Mouse (Mus musculus) neural tube, embryonic 14.5 days (tissue): ENCODE results near the gene Med17. TPM values are rescaled to one million over a fixed set of nuclear protein-coding genes. Genes with fewer than 3 reads are reported as not detected.

Experiments
- ATAC-seq: fragments of 200-750 bp; cut with Nextera tagmentation; 2 replicates; pipeline ENCODE4 v1.8.0; 2017; ENCODE audit warnings: low read depth, mild to moderate bottlenecking, moderate TSS enrichment, moderate library complexity
- H3K27ac ChIP-seq: fragments of 300-500 bp; sonication (generic); 2 replicates; pipeline ENCODE4 v1.5.1; 2014; ENCODE audit warnings: low read depth, mild to moderate bottlenecking, control low read depth, low read length, moderate library complexity, mixed read lengths
- H3K27me3 ChIP-seq: fragments of 300-500 bp; sonication (generic); 2 replicates; pipeline ENCODE4 v1.6.1; 2014; ENCODE audit warnings: low read length; ENCODE audit not compliant: control insufficient read depth, insufficient read depth
- H3K36me3 ChIP-seq: fragments of 300-500 bp; sonication (generic); 2 replicates; pipeline ENCODE4 v1.6.1; 2014; ENCODE audit warnings: low read length, mixed read lengths; ENCODE audit not compliant: control insufficient read depth, insufficient read depth
- H3K4me1 ChIP-seq: fragments of 300-500 bp; sonication (generic); 2 replicates; pipeline ENCODE4 v1.6.1; 2014; ENCODE audit warnings: low read length; ENCODE audit not compliant: control insufficient read depth, insufficient read depth
- H3K4me2 ChIP-seq: fragments of 300-500 bp; sonication (generic); 2 replicates; pipeline ENCODE4 v1.6.1; 2014; ENCODE audit warnings: mild to moderate bottlenecking, low read depth, low read length, control low read depth
- H3K4me3 ChIP-seq: fragments of 300-500 bp; sonication (generic); 2 replicates; pipeline ENCODE4 v1.5.1; 2014; ENCODE audit warnings: low read depth, low read length, control low read depth, mixed read lengths
- H3K9ac ChIP-seq: fragments of 300-500 bp; sonication (generic); replicated peaks from 2 replicates; pipeline ENCODE4 v1.6.1; 2014; ENCODE audit warnings: low read depth, mild to moderate bottlenecking, control low read depth, low read length, mixed read lengths
- H3K9me3 ChIP-seq: fragments of 300-500 bp; sonication (generic); 2 replicates; pipeline ENCODE4 v1.6.1; 2016; ENCODE audit warnings: low read length; ENCODE audit not compliant: control insufficient read depth
- WGBS: fragments of 180-500 bp; shearing (Covaris S2); extraction: QIAGEN DNeasy Blood & Tissue Kit; methylation state at CpG from one replicate; pipeline ENCODE4 v1.1.7; 2014; 5-methylcytosine and 5-hydroxymethylcytosine counted together
- polyA plus RNA-seq: library from polyadenylated mRNA; unstranded; fragments of >200 nt; fragmentation: Nextera tagmentation; extraction: Ambion mirVana; gene quantifications from 2 replicates; pipeline ENCODE4 v1.2.1, GENCODE M21; 2014

The Med17 gene
- polyA plus RNA-seq, 1 experiment from 2014 or later, result 33.0 TPM

DNA sequence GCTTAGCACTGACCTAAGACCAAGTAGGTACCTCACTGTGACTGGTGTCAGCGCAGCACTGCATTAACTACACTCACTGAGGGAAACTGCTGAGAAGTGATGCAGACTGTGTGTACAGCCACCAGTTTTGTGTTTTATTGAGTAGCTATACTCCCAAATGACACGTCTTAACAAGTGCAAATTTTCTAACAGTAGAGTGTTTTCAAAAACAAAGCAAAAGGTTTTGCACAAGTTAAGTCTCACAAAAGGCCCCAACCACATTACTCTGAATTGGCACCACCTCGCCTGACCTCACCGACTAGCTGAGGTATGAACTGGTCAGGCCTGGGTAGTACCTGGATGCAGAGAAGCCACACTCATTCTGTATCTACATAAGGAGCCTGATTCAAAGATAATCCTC, 2.9 kb downstream of the Med17 start:
- WGBS, result 94% methylated on average over 4 of the region's 4 CpGs
- Histone ChIP-seq H3K4me2 (no peak overlapping the region), H3K9ac (no peak overlapping the region), H3K9me3 (no peaks in the 10 kb centered on the region), H3K36me3 (peaks cover 38% of the 10 kb centered on the region), H3K27me3 (no peaks in the 10 kb centered on the region), H3K4me3 (no peak overlapping the region), H3K4me1 (peaks cover 15% of the 10 kb centered on the region), H3K27ac (no peak overlapping the region)
- no peak for ATAC-seq

GRCm38 (mm10) chr9:15273981-15274380, 5.8 kb downstream of the Med17 start:
- WGBS, result 97% methylated on average over 2 of the region's 2 CpGs
- Histone ChIP-seq H3K9me3 (no peaks in the 10 kb centered on the region), H3K27ac (no peak overlapping the region), H3K4me2 (no peak overlapping the region), H3K4me3 (no peak overlapping the region), H3K36me3 (peaks cover 60% of the 10 kb centered on the region), H3K4me1 (peaks cover 6% of the 10 kb centered on the region), H3K9ac (no peak overlapping the region), H3K27me3 (no peaks in the 10 kb centered on the region)
- ATAC-seq, result no peak

DNA sequence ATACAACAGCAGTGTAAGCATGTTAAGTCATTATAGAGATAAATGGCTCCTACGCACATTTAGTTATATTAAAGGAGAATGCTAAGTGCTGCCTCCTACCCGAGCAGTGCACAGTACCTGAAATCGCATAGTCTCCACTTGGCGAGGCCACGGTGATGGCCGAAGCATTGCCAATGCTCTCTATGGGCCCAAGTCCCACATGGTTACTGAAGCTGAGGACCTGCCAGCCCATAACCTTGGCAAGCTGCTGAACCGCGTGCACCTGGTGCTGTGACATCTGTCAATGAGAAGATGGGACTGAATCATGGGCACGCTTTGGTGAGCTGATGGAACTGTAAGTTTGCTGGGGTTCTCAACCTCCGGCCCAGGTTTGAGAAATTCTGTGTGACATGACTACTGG, 16.2 kb downstream of the Med17 start:
- H3K27me3 ChIP-seq, result no peaks in the 10 kb centered on the region
- H3K4me2 ChIP-seq, result no peak overlapping the region
- no peaks in the 10 kb centered on the region for H3K4me1 ChIP-seq
- WGBS, result 97% methylated on average over 10 of the region's 10 CpGs
- no peak overlapping the region for H3K27ac ChIP-seq
- peaks cover 54% of the 10 kb centered on the region for H3K36me3 ChIP-seq
- H3K4me3 ChIP-seq, result no peak overlapping the region
- ATAC-seq, result no peak
- H3K9me3 ChIP-seq, result no peaks in the 10 kb centered on the region
- H3K9ac ChIP-seq, result no peak overlapping the region

- WGBS, result 97% methylated on average over 8 of the region's 8 CpGs
- H3K27me3 ChIP-seq, result no peaks in the 10 kb centered on the region
- H3K9me3 ChIP-seq, result no peaks in the 10 kb centered on the region
- H3K4me3 ChIP-seq, result no peak overlapping the region
- H3K27ac ChIP-seq, result no peak overlapping the region
- H3K4me1 ChIP-seq, result no peaks in the 10 kb centered on the region
- H3K36me3 ChIP-seq, result peaks cover 50% of the 10 kb centered on the region
- no peak overlapping the region for H3K4me2 ChIP-seq
- no peak for ATAC-seq
- H3K9ac ChIP-seq, result no peak overlapping the region
Observed at GRCm38 (mm10) chr9:15261980-15262379, 17.8 kb downstream of the Med17 start.

DNA sequence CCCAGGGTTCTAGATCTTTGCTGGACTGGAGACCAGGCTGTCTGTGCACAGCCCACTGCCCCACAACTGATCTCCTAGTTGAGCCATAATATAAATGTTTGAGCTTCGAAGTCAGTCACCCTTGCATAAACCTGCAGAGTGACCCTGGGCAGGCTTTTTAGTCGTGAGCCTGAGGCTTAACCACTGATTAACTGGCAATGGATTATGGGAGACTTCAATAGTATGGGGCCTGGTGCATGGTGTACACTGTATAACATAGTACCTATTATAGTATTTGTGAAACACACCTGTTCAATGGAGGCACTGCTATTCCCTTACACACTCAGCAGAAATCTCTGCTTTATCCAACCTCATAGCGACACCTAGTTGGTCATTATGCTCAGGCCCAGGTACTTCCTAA, 23.5 kb downstream of the Med17 start:
- Histone ChIP-seq H3K9me3 (no peaks in the 10 kb centered on the region), H3K4me2 (no peak overlapping the region), H3K27me3 (no peaks in the 10 kb centered on the region), H3K9ac (no peak overlapping the region), H3K4me1 (no peaks in the 10 kb centered on the region), H3K36me3 (peaks cover under 1% of the 10 kb centered on the region; the same call in 1 of the 2 replicates), H3K4me3 (no peak overlapping the region), H3K27ac (no peak overlapping the region)
- no peak for ATAC-seq
- WGBS, result 82% methylated on average over 3 of the region's 3 CpGs

DNA sequence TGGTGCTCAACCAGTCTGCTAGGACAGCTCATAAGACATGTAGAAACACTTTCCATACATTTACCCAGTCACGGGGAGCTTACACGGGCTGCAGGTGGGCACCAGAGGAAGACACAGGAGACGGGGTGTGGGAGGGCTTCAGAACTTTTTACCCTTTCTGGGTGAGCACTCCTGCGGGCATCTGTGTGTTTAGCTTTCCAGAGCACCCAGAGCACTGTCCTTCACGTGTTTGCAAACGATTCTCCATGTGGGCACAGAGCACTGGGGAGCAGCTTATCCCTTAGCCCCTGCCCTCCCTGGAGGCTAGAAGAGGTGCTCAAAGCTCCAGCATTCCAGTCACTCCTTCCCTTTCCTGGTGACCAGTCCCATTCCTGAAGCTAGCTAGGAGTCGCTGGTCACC, 25.2 kb downstream of the Med17 start:
- no peaks in the 10 kb centered on the region for H3K36me3 ChIP-seq
- no peak for ATAC-seq
- H3K9me3 ChIP-seq, result no peaks in the 10 kb centered on the region
- H3K9ac ChIP-seq, result no peak overlapping the region
- H3K4me3 ChIP-seq, result no peak overlapping the region
- WGBS, result 84% methylated on average over 7 of the region's 7 CpGs
- H3K4me1 ChIP-seq, result no peaks in the 10 kb centered on the region
- H3K27me3 ChIP-seq, result no peaks in the 10 kb centered on the region
- no peak overlapping the region for H3K4me2 ChIP-seq
- H3K27ac ChIP-seq, result no peak overlapping the region

DNA sequence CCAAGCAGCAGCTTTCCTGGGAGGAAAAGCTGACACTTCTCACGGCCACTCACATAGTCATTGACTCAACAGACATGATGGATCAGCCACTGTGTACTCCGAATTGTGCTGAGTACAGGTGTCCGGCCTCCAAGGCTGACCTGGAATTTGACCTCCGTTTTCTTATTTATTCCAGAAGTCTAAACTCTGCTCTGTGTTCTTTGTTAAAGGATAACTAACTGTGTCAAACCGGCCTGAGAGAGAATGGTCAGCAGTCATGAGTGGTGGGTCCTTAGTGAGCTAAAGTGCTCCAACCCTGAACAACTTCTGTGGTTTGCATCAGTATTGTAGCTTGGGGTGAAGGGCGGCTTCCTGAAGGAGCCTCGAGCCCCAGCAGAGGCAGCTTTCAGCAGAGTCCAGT, 27.5 kb downstream of the Med17 start:
- Histone ChIP-seq H3K36me3 (no peaks in the 10 kb centered on the region), H3K9me3 (no peaks in the 10 kb centered on the region), H3K9ac (no peak overlapping the region), H3K27ac (no peak overlapping the region), H3K4me3 (no peak overlapping the region), H3K4me2 (no peak overlapping the region), H3K27me3 (no peaks in the 10 kb centered on the region), H3K4me1 (no peaks in the 10 kb centered on the region)
- 80% methylated on average over 7 of the region's 7 CpGs for WGBS
- no peak for ATAC-seq

DNA sequence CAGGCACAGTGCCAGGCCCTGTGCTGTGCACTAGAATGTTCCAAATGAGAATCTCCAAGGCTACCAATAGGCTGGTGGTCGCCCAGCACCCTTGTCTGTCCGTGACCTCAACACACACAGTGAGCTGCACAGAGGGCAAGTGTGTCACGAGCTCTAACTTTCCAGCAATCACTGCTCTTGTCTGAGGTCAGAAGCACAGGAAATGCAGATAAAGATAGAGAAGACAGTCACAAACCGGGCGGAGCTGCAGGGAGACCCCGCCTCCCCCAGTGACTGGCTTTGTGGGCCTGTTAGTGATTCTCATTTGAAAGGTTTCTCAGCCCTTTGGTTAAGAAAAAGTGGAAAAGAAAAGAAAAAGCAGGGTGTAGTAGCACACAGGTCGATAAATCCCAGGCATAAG, 29.4 kb downstream of the Med17 start:
- H3K9me3 ChIP-seq, result no peaks in the 10 kb centered on the region
- no peak overlapping the region for H3K4me3 ChIP-seq
- no peak overlapping the region for H3K9ac ChIP-seq
- H3K27me3 ChIP-seq, result no peaks in the 10 kb centered on the region
- no peaks in the 10 kb centered on the region for H3K36me3 ChIP-seq
- no peak overlapping the region for H3K4me2 ChIP-seq
- WGBS, result 78% methylated on average over 7 of the region's 7 CpGs
- no peak for ATAC-seq
- H3K27ac ChIP-seq, result no peak overlapping the region
- no peaks in the 10 kb centered on the region for H3K4me1 ChIP-seq

- Histone ChIP-seq H3K9ac (no peak overlapping the region), H3K4me1 (no peaks in the 10 kb centered on the region), H3K27me3 (no peaks in the 10 kb centered on the region), H3K4me2 (no peak overlapping the region), H3K27ac (no peak overlapping the region), H3K36me3 (no peaks in the 10 kb centered on the region), H3K9me3 (no peaks in the 10 kb centered on the region), H3K4me3 (no peak overlapping the region)
- WGBS, result 61% methylated on average over 14 of the region's 14 CpGs
- ATAC-seq, result no peak
Observed at GRCm38 (mm10) chr9:15245319-15246075, 34.2 kb downstream of the Med17 start.
